Mouse (Mus musculus): ENCODE data around the gene Pmfbp1. TPM values are rescaled to one million over a fixed set of nuclear protein-coding genes. Genes with fewer than 3 reads are reported as not detected.
"Not testable (repeated sequence)": the region's sequence is repeated elsewhere in the genome, so short reads cannot be mapped to it uniquely, and the experiment has no call there.

Pmfbp1 gene
- not detected for total RNA-seq (2018; cell fraction: chromatin; rRNA removed)
- not detected for total RNA-seq (2018; cell fraction: cytosol; rRNA removed)
- not detected for total RNA-seq (2018; cell fraction: nucleus; rRNA removed)
- polyA plus RNA-seq (2018): not detected in 3 replicates

GRCm38 (mm10) chr8:109493727-109494126, at the start of gene Pmfbp1:
Gene Pmfbp1 (plus strand): TSS chr8:109494027.
- H3K4me3 ChIP-seq (ENCODE audit: inconsistent target): no peak within 1 kb of the TSS
- WGBS (ENCODE audit: missing documents): 96% methylated on average over 6 of the region's 6 CpGs
- no peaks in the 10 kb centered on the region for H3K36me3 ChIP-seq (ENCODE audit: inconsistent target)
- H3K27ac ChIP-seq: no peak within 1 kb of the TSS
- H3K79me2 ChIP-seq (ENCODE audit: inconsistent target): no peaks in the 10 kb centered on the region

GRCm38 (mm10) chr8:109446896-109447295, 46.9 kb upstream of the Pmfbp1 start:
- WGBS (ENCODE audit: missing documents): 63% methylated on average over 2 of the region's 7 CpGs
- H3K36me3 ChIP-seq (ENCODE audit: inconsistent target); H3K79me2 ChIP-seq (ENCODE audit: inconsistent target); H3K27ac ChIP-seq; H3K4me3 ChIP-seq (ENCODE audit: inconsistent target): not testable (repeated sequence)

- Histone ChIP-seq H3K36me3 (ENCODE audit: inconsistent target) (no peaks in the 10 kb centered on the region), H3K4me3 (ENCODE audit: inconsistent target) (no peak overlapping the region), H3K27ac (no peak overlapping the region), H3K79me2 (ENCODE audit: inconsistent target) (no peaks in the 10 kb centered on the region)
- 78% methylated on average over 7 of the region's 7 CpGs for WGBS (ENCODE audit: missing documents)
Measured at GRCm38 (mm10) chr8:109451000-109451399, 42.8 kb upstream of the Pmfbp1 start.

DNA sequence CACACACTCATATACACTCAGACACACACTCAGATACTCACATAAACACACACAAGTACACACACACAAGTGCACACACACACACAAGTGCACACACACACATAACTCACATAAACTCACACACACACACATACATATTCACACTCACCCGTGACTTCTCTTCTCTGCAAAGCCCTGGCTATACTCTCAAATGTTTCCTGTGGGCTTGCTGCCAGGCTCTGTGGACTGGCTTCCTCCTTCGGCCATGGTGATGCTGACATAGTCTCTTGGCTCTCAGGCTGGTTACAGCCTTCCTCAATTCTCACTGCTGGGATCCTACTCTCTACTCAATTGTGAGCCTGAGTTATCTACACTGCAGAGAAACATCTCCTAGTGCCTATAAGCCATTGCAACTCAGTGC, 38.7 kb upstream of the Pmfbp1 start:
- Histone ChIP-seq H3K27ac (no peak overlapping the region), H3K4me3 (ENCODE audit: inconsistent target) (no peak overlapping the region), H3K79me2 (ENCODE audit: inconsistent target) (no peaks in the 10 kb centered on the region), H3K36me3 (ENCODE audit: inconsistent target) (no peaks in the 10 kb centered on the region)
- WGBS (ENCODE audit: missing documents): 0% methylated on average over 2 of the region's 2 CpGs

DNA sequence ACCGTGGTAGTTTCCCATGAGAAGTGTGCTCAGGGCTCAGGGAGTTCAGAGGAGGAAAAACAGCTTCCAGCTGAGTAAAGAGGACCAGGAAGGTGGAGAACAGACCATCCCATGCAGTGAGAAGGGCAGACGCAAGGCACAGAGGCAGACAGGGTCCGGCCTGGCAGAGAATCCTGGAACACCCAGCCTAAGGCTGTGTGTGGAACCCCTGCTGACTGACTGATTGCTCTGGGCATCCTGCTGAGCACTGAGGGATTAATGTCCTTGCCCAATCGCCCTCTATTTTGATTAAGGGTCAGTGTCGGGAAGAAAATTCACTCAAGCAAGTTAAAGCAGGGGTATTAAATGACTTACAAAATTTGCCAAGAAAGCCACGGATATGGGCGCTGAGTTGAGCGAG, 36.4 kb upstream of the Pmfbp1 start:
- Histone ChIP-seq H3K27ac (no peak overlapping the region), H3K79me2 (ENCODE audit: inconsistent target) (no peaks in the 10 kb centered on the region), H3K4me3 (ENCODE audit: inconsistent target) (no peak overlapping the region), H3K36me3 (ENCODE audit: inconsistent target) (no peaks in the 10 kb centered on the region)
- 94% methylated on average over 8 of the region's 8 CpGs for WGBS (ENCODE audit: missing documents)

- whole genome bisulfite sequencing (ENCODE audit: missing documents): 96% methylated on average over 12 of the region's 12 CpGs
- Histone ChIP-seq H3K4me3 (ENCODE audit: inconsistent target) (no peak overlapping the region), H3K36me3 (ENCODE audit: inconsistent target) (no peaks in the 10 kb centered on the region), H3K79me2 (ENCODE audit: inconsistent target) (no peaks in the 10 kb centered on the region), H3K27ac (no peak overlapping the region)
Measured at GRCm38 (mm10) chr8:109458580-109458979, 35.2 kb upstream of the Pmfbp1 start.

DNA sequence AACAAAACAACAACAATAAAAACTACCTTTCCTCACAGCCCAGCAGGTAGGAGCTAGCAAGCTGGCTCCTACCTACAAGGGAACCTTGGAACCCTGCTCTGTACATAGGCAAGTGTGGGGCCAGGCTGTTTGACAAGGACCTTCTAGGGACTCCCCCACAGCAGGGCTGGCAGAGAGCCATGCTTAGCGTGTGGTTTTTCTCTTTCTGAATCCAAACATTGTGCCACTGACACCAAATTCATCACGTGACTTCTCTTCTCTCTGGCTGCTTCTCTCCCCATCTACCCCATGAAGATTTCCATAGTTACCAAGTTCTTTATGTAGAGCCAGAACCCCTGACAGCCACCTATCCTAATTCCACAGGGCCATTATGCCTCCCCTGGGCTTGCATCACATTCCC, 30.8 kb upstream of the Pmfbp1 start:
- H3K27ac ChIP-seq: no peak overlapping the region
- WGBS (ENCODE audit: missing documents): 6% methylated on average over 2 of the region's 2 CpGs
- H3K79me2 ChIP-seq (ENCODE audit: inconsistent target): no peaks in the 10 kb centered on the region
- H3K4me3 ChIP-seq (ENCODE audit: inconsistent target): no peak overlapping the region
- no peaks in the 10 kb centered on the region for H3K36me3 ChIP-seq (ENCODE audit: inconsistent target)

DNA sequence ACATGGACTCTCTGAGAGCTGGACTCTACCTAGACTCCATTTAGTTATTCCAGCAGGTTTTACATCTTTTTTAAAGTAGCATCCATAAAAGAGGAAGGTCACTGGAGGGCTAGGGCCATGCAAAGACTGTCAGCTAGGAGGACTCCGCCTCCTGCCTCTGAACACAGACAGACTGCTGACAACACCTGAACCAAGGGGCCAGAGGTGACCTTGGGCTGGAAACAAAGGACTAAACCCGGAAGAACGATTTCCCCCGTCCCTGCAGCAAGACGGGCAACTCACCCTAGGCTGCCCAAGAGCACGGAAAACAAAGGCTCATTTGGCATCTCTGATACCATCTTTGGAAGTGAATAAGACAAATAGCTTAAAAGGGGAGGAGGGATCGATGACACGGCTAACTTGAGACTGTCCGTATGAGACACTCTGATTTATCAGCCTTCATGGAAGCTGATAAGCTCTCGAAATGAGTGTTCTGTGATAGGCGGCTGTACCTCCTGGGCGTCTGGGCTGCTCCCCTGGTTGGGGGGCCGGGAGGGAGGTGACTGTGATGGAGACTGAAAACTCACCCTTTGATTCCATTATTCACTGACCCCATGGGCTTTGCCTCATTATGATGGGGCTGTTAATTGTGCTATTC, 30.0 kb upstream of the Pmfbp1 start:
- Histone ChIP-seq H3K4me3 (ENCODE audit: inconsistent target) (no peak overlapping the region), H3K36me3 (ENCODE audit: inconsistent target) (no peaks in the 10 kb centered on the region), H3K79me2 (ENCODE audit: inconsistent target) (no peaks in the 10 kb centered on the region), H3K27ac (no peak overlapping the region)
- 37% methylated on average over 13 of the region's 13 CpGs for WGBS (ENCODE audit: missing documents)

- H3K36me3 ChIP-seq (ENCODE audit: inconsistent target): no peaks in the 10 kb centered on the region
Measured at GRCm38 (mm10) chr8:109464451-109464891, 29.4 kb upstream of the Pmfbp1 start.

DNA sequence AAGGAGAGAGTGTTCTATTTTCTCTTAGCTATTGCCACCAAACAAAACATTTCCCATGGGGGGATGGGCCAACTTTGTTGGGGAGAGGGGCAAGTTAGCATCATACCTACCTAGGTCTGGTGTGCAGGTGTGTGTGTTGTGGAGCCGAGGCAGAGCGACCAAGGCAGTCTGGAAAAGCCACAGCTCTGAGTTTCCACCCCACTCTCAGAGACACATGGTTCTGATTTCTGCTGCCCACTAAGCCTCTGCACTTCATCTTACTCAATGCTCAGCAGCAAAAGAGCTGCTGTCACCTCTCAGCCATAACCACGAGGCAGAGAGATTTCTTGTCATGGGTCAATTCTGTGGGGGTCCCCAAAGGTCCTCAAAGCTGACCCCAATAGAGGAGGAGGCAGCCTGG, 28.8 kb upstream of the Pmfbp1 start:
- no peak overlapping the region for H3K27ac ChIP-seq
- no peak overlapping the region for H3K4me3 ChIP-seq (ENCODE audit: inconsistent target)
- no peaks in the 10 kb centered on the region for H3K36me3 ChIP-seq (ENCODE audit: inconsistent target)
- WGBS (ENCODE audit: missing documents): 87% methylated on average over 3 of the region's 3 CpGs
- no peaks in the 10 kb centered on the region for H3K79me2 ChIP-seq (ENCODE audit: inconsistent target)

More at GRCm38 (mm10) chr8:109464451-109464891, 29.4 kb upstream of the Pmfbp1 start:
- WGBS (ENCODE audit: missing documents): 38% methylated on average over 14 of the region's 15 CpGs
- H3K4me3 ChIP-seq (ENCODE audit: inconsistent target): no peak overlapping the region
- H3K79me2 ChIP-seq (ENCODE audit: inconsistent target): no peaks in the 10 kb centered on the region
- no peak overlapping the region for H3K27ac ChIP-seq

DNA sequence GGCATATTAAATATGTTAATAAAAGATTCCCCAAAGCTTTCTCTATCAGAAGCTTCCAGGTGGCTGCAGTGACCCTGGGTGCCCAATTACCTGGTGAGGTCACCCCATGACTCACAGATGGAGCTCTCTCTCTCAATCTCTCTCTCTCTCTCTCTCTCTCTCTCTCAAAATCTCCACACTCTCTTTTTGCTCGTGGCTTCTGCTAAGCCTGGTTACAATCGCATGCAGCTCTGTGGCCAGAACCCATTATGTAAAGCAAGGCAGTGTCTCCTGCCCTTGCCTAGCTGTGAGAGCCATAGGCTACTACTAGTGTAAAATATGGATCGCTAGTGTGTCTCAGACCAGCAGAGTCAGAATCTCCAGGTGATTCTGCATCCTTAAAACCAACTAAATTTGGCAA, 28.1 kb upstream of the Pmfbp1 start:
- no peak overlapping the region for H3K4me3 ChIP-seq (ENCODE audit: inconsistent target)
- H3K27ac ChIP-seq: no peak overlapping the region
- WGBS (ENCODE audit: missing documents): 67% methylated on average over 3 of the region's 3 CpGs
- H3K36me3 ChIP-seq (ENCODE audit: inconsistent target): no peaks in the 10 kb centered on the region
- no peaks in the 10 kb centered on the region for H3K79me2 ChIP-seq (ENCODE audit: inconsistent target)

DNA sequence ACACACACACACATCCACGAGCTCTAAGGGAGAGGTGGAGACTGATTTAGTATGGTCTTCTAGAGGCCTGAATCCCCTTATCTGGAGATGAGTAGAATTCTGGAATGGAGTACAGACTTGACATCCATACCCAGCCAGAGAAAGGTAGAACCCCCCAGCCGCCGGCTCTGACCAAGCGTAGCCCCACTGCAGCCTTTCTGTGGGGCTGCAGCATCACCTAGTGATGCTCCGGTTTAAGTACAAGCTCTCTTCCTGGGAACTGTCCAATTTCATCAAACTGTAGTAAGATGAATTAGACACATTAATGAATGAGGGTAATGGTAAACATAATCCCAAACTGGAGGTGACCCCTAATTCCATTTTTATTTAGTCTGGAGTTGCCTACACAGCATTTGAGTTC, 26.3 kb upstream of the Pmfbp1 start:
- Histone ChIP-seq H3K79me2 (ENCODE audit: inconsistent target) (no peaks in the 10 kb centered on the region), H3K27ac (no peak overlapping the region), H3K4me3 (ENCODE audit: inconsistent target) (no peak overlapping the region), H3K36me3 (ENCODE audit: inconsistent target) (no peaks in the 10 kb centered on the region)
- 51% methylated on average over 5 of the region's 5 CpGs for WGBS (ENCODE audit: missing documents)

GRCm38 (mm10) chr8:109468112-109468511, 25.7 kb upstream of the Pmfbp1 start:
- no peak overlapping the region for H3K4me3 ChIP-seq (ENCODE audit: inconsistent target)
- H3K36me3 ChIP-seq (ENCODE audit: inconsistent target): no peaks in the 10 kb centered on the region
- H3K27ac ChIP-seq: no peak overlapping the region
- H3K79me2 ChIP-seq (ENCODE audit: inconsistent target): no peaks in the 10 kb centered on the region
- WGBS (ENCODE audit: missing documents): 83% methylated on average over 10 of the region's 11 CpGs

GRCm38 (mm10) chr8:109471876-109472275, 22.0 kb upstream of the Pmfbp1 start:
- no peak overlapping the region for H3K27ac ChIP-seq
- H3K79me2 ChIP-seq (ENCODE audit: inconsistent target): no peaks in the 10 kb centered on the region
- no peak overlapping the region for H3K4me3 ChIP-seq (ENCODE audit: inconsistent target)
- WGBS (ENCODE audit: missing documents): 89% methylated on average over 6 of the region's 6 CpGs
- H3K36me3 ChIP-seq (ENCODE audit: inconsistent target): no peaks in the 10 kb centered on the region

DNA sequence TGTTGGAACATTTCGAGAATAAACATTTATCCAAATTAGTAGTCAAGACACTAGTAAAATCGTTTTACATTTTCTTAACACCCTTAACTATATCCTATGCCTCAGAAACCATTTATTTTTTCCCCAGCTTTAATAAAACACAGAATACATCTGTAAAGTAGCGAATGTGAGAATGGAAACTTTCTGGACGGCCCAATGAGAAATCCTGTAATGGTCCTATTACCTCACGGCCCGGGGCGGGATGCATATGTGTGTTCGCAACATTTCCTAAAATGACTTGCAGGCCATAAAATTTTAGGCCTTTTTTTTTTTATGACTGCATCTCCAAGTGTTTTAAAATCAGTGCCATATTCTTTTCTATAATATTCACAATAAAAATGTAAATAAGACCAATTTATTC, 21.4 kb upstream of the Pmfbp1 start:
- Histone ChIP-seq H3K27ac (no peak overlapping the region), H3K79me2 (ENCODE audit: inconsistent target) (no peaks in the 10 kb centered on the region), H3K4me3 (ENCODE audit: inconsistent target) (no peak overlapping the region), H3K36me3 (ENCODE audit: inconsistent target) (no peaks in the 10 kb centered on the region)
- 86% methylated on average over 8 of the region's 8 CpGs for WGBS (ENCODE audit: missing documents)

Data from macrophage (primary cell).